Mouse (Mus musculus) liver, embryonic 14.5 days (tissue): ENCODE data around the gene Gm39566. TPM values are rescaled to one million over a fixed set of nuclear protein-coding genes. Genes with fewer than 3 reads are reported as not detected.

ENCODE experiments used
- ATAC-seq: fragments of 200-750 bp; cut with Nextera tagmentation; 2 replicates; pipeline ENCODE4 v1.8.0; 2017; ENCODE audit warnings: moderate number of reproducible peaks, mild to moderate bottlenecking, moderate library complexity; ENCODE audit not compliant: insufficient read depth
- DNase-seq, 3 experiments: peaks; one replicate each; pipeline ENCODE4 v3.0.0-alpha.2; 2012 to 2013; ENCODE audit warnings: low read depth in 3 of 3, low spot score in 3 of 3
- H3K27ac ChIP-seq: fragments of 300-500 bp; sonication (generic); 2 replicates; pipeline ENCODE4 v1.5.1; 2014; ENCODE audit warnings: moderate library complexity, mild to moderate bottlenecking, control low read depth, inconsistent platforms
- H3K27me3 ChIP-seq: fragments of 300-500 bp; sonication (generic); 2 replicates; pipeline ENCODE4 v1.6.1; 2014; ENCODE audit warnings: mild to moderate bottlenecking, low read length, moderate library complexity; ENCODE audit not compliant: control insufficient read depth, insufficient read depth
- H3K36me3 ChIP-seq: fragments of 300-500 bp; sonication (generic); replicated peaks from 2 replicates; pipeline ENCODE4 v1.6.1; 2014; ENCODE audit warnings: low read depth; ENCODE audit not compliant: control insufficient read depth, insufficient read depth
- H3K4me1 ChIP-seq, 2 experiments: fragments of 200-500 bp in 1 of 2; fragments of 300-500 bp in 1 of 2; sonication (generic) in 1 of 2; replicated peaks; 2 replicates each; pipeline ENCODE4 v1.6.1; 2012 to 2014; ENCODE audit warnings: antibody characterized with exemption in 1 of 2, inconsistent platforms in 1 of 2, low read length in 1 of 2; ENCODE audit not compliant: control insufficient read depth in 2 of 2, insufficient read depth in 2 of 2
- H3K4me2 ChIP-seq: fragments of 300-500 bp; sonication (generic); 2 replicates; pipeline ENCODE4 v1.6.1; 2014; ENCODE audit warnings: low read depth, mild to moderate bottlenecking, control low read depth, moderate library complexity
- H3K4me3 ChIP-seq, 2 experiments: fragments of 200-500 bp in 1 of 2; fragments of 300-500 bp in 1 of 2; sonication (generic) in 1 of 2; 2 replicates each; pipeline ENCODE4 v1.5.1; 2012 to 2014; ENCODE audit warnings: low read depth in 2 of 2, low read length in 2 of 2, mild to moderate bottlenecking in 2 of 2, control low read depth in 1 of 2, inconsistent platforms in 1 of 2, moderate library complexity in 1 of 2; ENCODE audit not compliant: insufficient read depth in 1 of 2
- H3K9ac ChIP-seq: fragments of 300-500 bp; sonication (generic); replicated peaks from 2 replicates; pipeline ENCODE4 v1.6.1; 2014; ENCODE audit warnings: mild to moderate bottlenecking, control low read depth, moderate library complexity
- H3K9me3 ChIP-seq: fragments of 300-500 bp; sonication (generic); 2 replicates; pipeline ENCODE4 v1.6.1; 2016; ENCODE audit warnings: low read length, mixed read lengths; ENCODE audit not compliant: control insufficient read depth
- CTCF ChIP-seq: IDR thresholded peaks from 2 replicates; pipeline ENCODE4 v1.5.1; 2016; ENCODE audit warnings: antibody characterized with exemption, low read depth, control low read depth
- EP300 ChIP-seq: IDR thresholded peaks from 2 replicates; pipeline ENCODE4 v1.6.1; 2016; ENCODE audit warnings: antibody characterized with exemption, low read depth
- WGBS: fragments of 180-500 bp; shearing (Covaris S2); extraction: QIAGEN DNeasy Blood & Tissue Kit; methylation state at CpG from one replicate; pipeline ENCODE4 v1.1.7; 2014; ENCODE audit not compliant: insufficient replicate concordance; 5-methylcytosine and 5-hydroxymethylcytosine counted together
- polyA plus RNA-seq, 2 experiments: library from polyadenylated mRNA; depleted of rRNA in 1 of 2; stranded (reverse) in 1 of 2; unstranded in 1 of 2; fragments of >200 nt; fragmentation: Nextera tagmentation in 1 of 2; extraction: Ambion mirVana in 1 of 2; gene quantifications; 2 replicates each; pipeline versions ENCODE4 v1.2.1 to v1.2.3; 2012 to 2014

The Gm39566 gene
- polyA plus RNA-seq, 2 experiments, result not detected

- DNase-seq, result no peak
- Histone ChIP-seq H3K4me3 (no peak within 1 kb of the TSS), H3K36me3 (no peaks in the 10 kb centered on the region), H3K27me3 (no peaks in the 10 kb centered on the region), H3K4me2 (no peak within 1 kb of the TSS), H3K4me1 (no peaks in the 10 kb centered on the region), H3K9me3 (no peaks in the 10 kb centered on the region), H3K27ac (no peak within 1 kb of the TSS), H3K9ac (no peak within 1 kb of the TSS)
- no peak for ATAC-seq
- 66% methylated on average over 3 of the region's 3 CpGs for WGBS
- no peak for TF ChIP-seq EP300
- TF ChIP-seq CTCF, result no peak
Measured at GRCm38 (mm10) chr11:69822080-69822479, 7.0 kb upstream of the Gm39566 start, which contains the start of gene Spem1. Gene Spem1 (minus strand): TSS chr11:69822180.

DNA sequence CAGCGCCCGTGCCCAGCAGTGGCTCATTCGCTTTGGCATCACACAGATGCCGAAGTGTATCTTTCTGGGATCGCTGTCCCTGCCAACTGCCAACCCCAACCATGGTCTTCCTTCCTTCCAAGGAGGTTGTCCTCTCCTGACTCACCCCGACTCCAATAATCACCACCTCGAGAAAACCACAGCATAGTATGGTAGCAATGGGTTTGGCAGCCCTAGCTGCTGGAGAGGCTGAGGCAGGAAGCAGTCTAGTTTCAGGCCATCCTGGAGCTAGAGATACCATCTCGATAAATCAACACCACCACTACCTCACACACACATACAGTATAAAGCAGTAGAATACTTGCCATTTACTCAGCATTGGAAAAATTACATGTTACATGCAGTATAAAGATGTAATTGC lies 3.8 kb upstream of the Gm39566 start:
- DNase-seq (no peak), ATAC-seq (no peak)
- Histone ChIP-seq H3K9ac (no peak overlapping the region), H3K27ac (no peak overlapping the region), H3K9me3 (no peaks in the 10 kb centered on the region), H3K4me2 (no peak overlapping the region), H3K4me3 (no peak overlapping the region), H3K27me3 (no peaks in the 10 kb centered on the region), H3K4me1 (no peaks in the 10 kb centered on the region), H3K36me3 (no peaks in the 10 kb centered on the region)
- WGBS, result 60% methylated on average over 8 of the region's 8 CpGs
- TF ChIP-seq CTCF, result no peak
- no peak for TF ChIP-seq EP300

DNA sequence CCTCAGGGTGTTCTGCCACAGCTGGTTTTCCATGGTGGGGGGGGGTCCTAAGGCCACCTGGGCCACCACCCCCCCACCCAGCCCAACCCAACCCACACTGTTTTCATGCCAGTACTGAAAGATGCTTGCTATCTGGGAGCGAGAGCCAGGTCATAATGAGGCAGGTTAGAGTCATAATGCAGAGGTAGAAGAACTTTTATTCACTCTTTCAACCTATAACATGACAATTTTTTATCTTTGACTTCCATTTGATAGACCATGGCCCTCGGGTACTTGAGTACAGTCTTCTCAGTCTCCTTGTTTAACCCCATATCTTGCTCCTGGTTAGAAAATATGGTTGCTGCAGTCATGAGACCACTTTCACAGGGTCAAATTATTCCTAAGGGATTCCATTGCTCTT lies 3.3 kb upstream of the Gm39566 start, which contains the start of gene Spem2:
TSS of gene Spem2 (minus strand) at position 101 of the 400 bp plus-strand sequence.
- H3K4me3 ChIP-seq, result no peak within 1 kb of the TSS
- 65% methylated on average over 2 of the region's 2 CpGs for WGBS
- no peaks in the 10 kb centered on the region for H3K4me1 ChIP-seq
- ATAC-seq (no peak), DNase-seq (no peak)
- H3K36me3 ChIP-seq, result no peaks in the 10 kb centered on the region
- H3K9me3 ChIP-seq, result no peaks in the 10 kb centered on the region
- H3K9ac ChIP-seq, result no peak within 1 kb of the TSS
- TF ChIP-seq EP300 (no peak), CTCF (no peak)
- no peaks in the 10 kb centered on the region for H3K27me3 ChIP-seq
- H3K4me2 ChIP-seq, result no peak within 1 kb of the TSS
- no peak within 1 kb of the TSS for H3K27ac ChIP-seq

DNA sequence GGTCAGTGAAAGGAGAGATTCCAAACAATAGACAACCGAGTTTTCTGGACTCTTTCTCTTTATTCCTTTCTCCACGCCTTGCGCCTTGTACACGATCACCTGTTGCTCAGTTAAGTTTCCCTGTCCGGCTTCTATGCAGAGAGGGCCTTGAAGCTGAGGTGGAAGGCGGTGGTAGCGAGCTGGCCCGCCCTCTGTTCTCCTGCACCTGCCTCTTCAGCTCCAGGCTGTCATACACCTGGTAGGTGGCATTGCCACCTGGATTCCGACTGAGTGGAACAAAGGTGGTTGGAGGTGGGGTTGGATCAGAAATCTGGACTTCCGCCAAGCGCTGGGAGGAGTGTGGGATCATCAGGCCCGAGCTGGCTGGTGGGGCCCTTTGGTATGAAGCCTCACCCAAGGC lies 1.4 kb upstream of the Gm39566 start:
- Histone ChIP-seq H3K27me3 (no peaks in the 10 kb centered on the region), H3K4me3 (no peak overlapping the region), H3K36me3 (no peaks in the 10 kb centered on the region), H3K4me1 (no peaks in the 10 kb centered on the region), H3K9me3 (no peaks in the 10 kb centered on the region), H3K9ac (no peak overlapping the region), H3K4me2 (no peak overlapping the region), H3K27ac (no peak overlapping the region)
- ATAC-seq, result no peak
- TF ChIP-seq EP300 (no peak), CTCF (no peak)
- no peak for DNase-seq
- 75% methylated on average over 12 of the region's 12 CpGs for WGBS

DNA sequence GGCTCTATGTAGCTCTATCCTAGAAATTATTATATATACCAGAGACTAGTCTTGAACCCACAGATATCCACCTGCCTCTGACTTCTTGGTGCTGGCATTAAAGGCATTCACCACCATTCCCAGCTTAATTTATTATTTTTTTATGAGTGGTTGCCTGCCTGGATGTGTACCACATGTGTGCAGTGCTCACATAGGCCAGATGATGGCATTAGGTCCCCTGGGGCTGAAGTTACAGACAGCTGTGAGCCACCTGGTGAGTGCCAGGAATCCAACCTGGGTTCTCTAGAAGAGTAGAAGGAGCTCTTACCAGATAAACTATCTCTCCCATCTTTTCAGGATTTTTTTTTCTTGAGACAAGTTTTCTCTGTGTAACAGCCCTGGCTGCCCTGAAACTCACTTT lies 4.8 kb downstream of the Gm39566 start:
- DNase-seq, result no peak
- H3K36me3 ChIP-seq, result no peaks in the 10 kb centered on the region
- H3K9me3 ChIP-seq, result no peaks in the 10 kb centered on the region; the same call in 1 of the 2 replicates
- H3K27ac ChIP-seq, result no peak overlapping the region
- peaks cover 14% of the 10 kb centered on the region for H3K27me3 ChIP-seq
- ATAC-seq, result no peak
- TF ChIP-seq CTCF (peak; percentile 24; the same call in 1 of the 2 replicates), EP300 (no peak)
- H3K4me2 ChIP-seq, result no peak overlapping the region
- no peak overlapping the region for H3K4me3 ChIP-seq
- H3K4me1 ChIP-seq, result no peaks in the 10 kb centered on the region
- H3K9ac ChIP-seq, result no peak overlapping the region
